Mouse (Mus musculus): ENCODE data around the gene Tcf19. TPM values are rescaled to one million over a fixed set of nuclear protein-coding genes. Genes with fewer than 3 reads are reported as not detected.
A peak's percentile ranks its signal among the peaks of the same experiment; 100 is the strongest.
"Not testable (repeated sequence)": the region's sequence is repeated elsewhere in the genome, so short reads cannot be mapped to it uniquely, and the experiment has no call there.

The Tcf19 gene
- total RNA-seq, 4 experiments from 2014 or later, result 4.5 to 6.2 (median 5.2) TPM

- DNase-seq (ENCODE audit: low spot score in 2 of 2), result no peak
These were observed 29.9 kb downstream of the Tcf19 start for GRCm38 (mm10) chr17:35486726-35487125.

DNA sequence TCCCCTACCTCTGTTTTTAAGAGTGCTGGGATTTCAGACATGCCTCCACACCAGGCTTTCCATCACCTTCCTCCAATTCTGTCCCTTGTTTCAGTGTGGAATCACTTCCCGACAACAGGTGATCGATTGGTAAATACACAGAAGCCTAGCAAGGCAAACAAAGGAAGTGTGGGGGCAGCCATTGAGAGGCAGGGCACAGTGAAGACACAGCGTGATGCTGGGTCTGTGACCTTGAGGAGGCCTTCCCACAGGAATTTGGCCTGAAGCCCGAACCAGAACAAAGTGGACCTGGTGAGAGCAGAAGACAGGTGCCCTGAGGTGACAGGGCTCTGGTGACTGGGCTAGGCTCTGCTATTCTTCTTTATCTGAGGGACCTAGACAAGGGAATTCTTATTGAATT, 30.9 kb downstream of the Tcf19 start:
- DNase-seq (ENCODE audit: low spot score in 2 of 2), result no peak

DNA sequence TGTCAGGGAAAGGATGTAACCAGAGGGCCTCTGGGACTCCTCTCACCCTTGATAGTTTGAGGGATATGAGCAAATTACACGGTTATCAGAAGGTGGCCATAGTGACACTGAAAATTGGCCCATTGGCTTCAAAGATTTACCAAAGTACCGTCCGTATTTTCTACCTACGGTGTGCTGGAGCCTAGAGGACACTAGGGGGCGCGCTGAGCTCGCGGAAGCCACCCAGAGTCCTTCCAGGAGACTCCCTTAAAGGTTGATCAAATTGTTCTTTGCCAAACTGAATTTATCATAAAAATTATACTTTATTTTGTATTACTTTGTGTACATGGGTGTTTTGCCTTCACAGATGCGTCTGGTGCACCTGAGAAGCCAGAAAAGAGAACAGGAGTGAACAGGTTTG, 32.6 kb downstream of the Tcf19 start:
- peak in 1 of 2 experiments; percentile 51 for DNase-seq (ENCODE audit: low spot score in 2 of 2)

- DNase-seq (ENCODE audit: low spot score in 2 of 2), result no peak
These were observed 46.5 kb downstream of the Tcf19 start, which contains the start of gene H2-Q10 for GRCm38 (mm10) chr17:35469842-35470751. Gene H2-Q10, plus strand, starts transcription at chr17:35470089.

- DNase-seq (ENCODE audit: low spot score in 2 of 2), result not testable (repeated sequence)
These were observed 47.7 kb downstream of the Tcf19 start for GRCm38 (mm10) chr17:35468936-35469335.

GRCm38 (mm10) chr17:35465651-35466050, 51.0 kb downstream of the Tcf19 start:
- not testable (repeated sequence) for DNase-seq (ENCODE audit: low spot score in 2 of 2)

Other genes starting within 250 kb of the Tcf19 start
- gene H2-Q1, start 196.4 kb downstream of the Tcf19 start, total RNA-seq (2022), result 1 to 10 TPM in 2 of 4 experiments, under 1 TPM in 2; 0.85 to 2.5 (median 1.2) TPM
- gene H2-Q2, start 174.6 kb downstream of the Tcf19 start, total RNA-seq (2022), result 1 to 10 TPM in 1 of 4 experiments, under 1 TPM in 2, not detected in 1; 0.64 to 2.6 (median 0.81) TPM
- 10 to 100 TPM in 2 of 4 experiments, 1 to 10 TPM in 2; 2.5 to 10.6 (median 6.7) TPM for gene H2-Q4, start 137.2 kb downstream of the Tcf19 start, total RNA-seq (2022)
- gene H2-Q6, start 92.0 kb downstream of the Tcf19 start, total RNA-seq (2022), result 1 to 10 TPM in 2 of 4 experiments, under 1 TPM in 2; 0.47 to 2.4 (median 1.3) TPM
- gene H2-Q7, start 77.7 kb downstream of the Tcf19 start, total RNA-seq (2022), result 1 to 10 TPM in 2 of 4 experiments, under 1 TPM in 2; 0.41 to 3.2 (median 1.5) TPM
- gene H2-Q10, start 46.7 kb downstream of the Tcf19 start, total RNA-seq (2022), result under 1 TPM in 3 of 4 experiments, not detected in 1; 0.12 to 0.64 (median 0.56) TPM
- gene Pou5f1, start 10.8 kb downstream of the Tcf19 start, total RNA-seq (2022), result under 1 TPM in 2 of 4 experiments, not detected in 2; 0.45 to 0.69 TPM
- 10 to 100 TPM; 12.2 to 13.5 (median 12.9) TPM for gene Cchcr1, start 276 bp upstream of the Tcf19 start, total RNA-seq (2022)
- gene Psors1c2, start 16.4 kb upstream of the Tcf19 start, total RNA-seq (2022), result 1 to 10 TPM in 2 of 4 experiments, under 1 TPM in 1, not detected in 1; 0.96 to 2.2 (median 2.1) TPM
- under 1 TPM; 0.12 to 0.64 (median 0.37) TPM for gene Cdsn, start 35.3 kb upstream of the Tcf19 start, total RNA-seq (2022)
- not detected for gene 2300002M23Rik, start 50.6 kb upstream of the Tcf19 start, total RNA-seq (2022)
- not detected for gene Sfta2, start 84.7 kb upstream of the Tcf19 start, total RNA-seq (2022)
- not detected for gene Gm9573, start 109.8 kb upstream of the Tcf19 start, total RNA-seq (2022)
- gene Mucl3, start 126.9 kb upstream of the Tcf19 start, total RNA-seq (2022), result not detected
- 10 to 100 TPM; 28.0 to 44.7 (median 35.4) TPM for gene Vars2, start 150.8 kb upstream of the Tcf19 start, total RNA-seq (2022)
- gene Gtf2h4, start 156.9 kb upstream of the Tcf19 start, total RNA-seq (2022), result 10 to 100 TPM; 28.3 to 35.3 (median 33.2) TPM
- gene Ddr1, start 187.8 kb upstream of the Tcf19 start, total RNA-seq (2022), result 10 to 100 TPM; 58.3 to 84.6 (median 74.1) TPM

Data from layer of hippocampus, adult 8-10 months (tissue).